Mouse (Mus musculus): ENCODE results near the gene Rpl19. TPM values are rescaled to one million over a fixed set of nuclear protein-coding genes. Genes with fewer than 3 reads are reported as not detected.

The Rpl19 gene
- total RNA-seq, 2 experiments from 2014 or later = 539 to 575 TPM

DNA sequence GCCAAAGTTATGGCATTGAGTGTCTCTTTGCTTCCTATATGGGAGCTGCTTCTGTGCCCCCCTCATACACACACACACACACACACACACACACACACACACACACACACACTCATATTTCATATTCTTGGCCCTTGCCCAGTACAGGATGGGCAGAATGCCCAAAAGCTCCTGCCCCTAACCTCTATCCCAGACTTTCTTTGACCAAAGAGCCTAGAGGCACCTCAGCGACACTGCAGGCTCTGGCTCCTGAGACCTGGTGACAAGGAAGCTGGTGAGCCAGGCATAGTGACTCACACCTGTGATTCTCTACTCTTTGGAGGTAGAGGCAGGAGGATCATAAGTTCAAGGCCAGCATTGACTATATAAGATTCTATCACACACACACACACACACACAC, 5.8 kb upstream of the Rpl19 start:
- no peak for DNase-seq (ENCODE audit: low spot score)
- intact Hi-C loops (cut with DNase I) = no loop called here

DNA sequence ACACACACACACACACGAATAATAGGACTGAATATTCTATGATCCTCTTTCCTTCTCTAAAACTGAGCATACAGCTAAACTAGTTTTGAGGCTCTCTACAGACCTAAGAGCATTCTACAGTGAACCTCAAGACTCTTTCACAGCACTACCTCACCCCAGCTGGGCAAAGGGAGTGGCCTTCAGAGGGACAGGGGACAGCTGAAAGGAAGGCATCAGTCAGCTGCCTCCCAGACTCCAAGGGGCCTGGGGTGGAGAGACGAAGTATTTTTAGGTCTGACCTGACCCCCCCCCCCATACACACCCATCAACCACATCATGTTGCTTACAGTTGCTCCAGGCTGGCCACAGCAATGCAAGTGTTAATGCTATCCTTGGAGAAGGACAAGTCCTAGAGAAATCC, 5.4 kb upstream of the Rpl19 start:
- DNase-seq (ENCODE audit: low spot score) = no peak
- intact Hi-C loops (cut with DNase I) = no loop called here

DNA sequence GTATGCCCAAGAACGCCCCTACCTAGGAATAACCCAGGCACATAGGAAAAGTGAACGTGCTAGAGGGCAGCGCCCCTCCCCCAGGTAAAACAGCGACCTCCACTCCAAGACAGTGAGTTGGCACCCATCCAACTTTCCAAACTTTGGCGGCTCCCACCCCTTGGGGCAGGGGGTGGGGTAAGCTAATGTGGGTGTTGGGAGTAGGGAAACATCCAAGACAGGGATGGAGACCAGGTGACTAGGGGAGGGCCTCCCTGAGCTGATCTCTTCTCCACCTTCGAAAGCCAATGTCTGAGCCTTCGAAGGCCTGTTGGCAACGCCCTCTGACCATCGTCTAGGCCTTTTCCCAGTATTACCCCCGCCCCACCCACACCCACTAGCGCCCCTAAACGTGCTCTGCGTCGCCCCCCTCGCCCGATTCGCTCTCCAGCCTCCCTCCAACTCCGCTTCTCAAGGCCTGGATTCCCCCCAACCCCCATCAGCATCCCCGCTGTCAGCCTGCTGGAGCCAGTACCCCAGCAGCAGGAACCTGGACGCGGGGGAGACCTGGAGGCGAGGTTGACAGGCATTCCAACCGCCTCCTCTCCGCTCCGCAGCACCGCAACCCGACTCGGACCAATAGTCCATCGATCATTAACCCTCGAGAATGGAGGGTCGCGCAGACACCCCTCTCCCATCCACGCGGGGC, 4.8 kb upstream of the Rpl19 start:
- DNase-seq (ENCODE audit: low spot score) = no peak
- intact Hi-C loops (cut with DNase I) = no loop called here

DNA sequence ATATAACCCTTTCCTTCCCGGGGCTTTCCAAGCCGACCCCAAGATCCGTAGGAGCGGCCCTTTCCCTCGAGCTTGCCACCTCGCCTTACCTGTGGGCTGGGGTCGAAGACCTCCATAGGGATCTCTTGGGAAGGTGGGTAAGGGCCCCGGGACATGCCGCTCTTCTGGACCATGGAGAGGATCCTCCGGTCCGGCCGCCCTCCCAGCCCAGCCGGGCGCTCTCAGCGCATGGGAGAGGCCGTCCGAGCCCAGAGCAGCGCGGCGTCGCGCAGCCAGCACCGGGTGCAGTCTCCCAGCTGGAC, 4.3 kb upstream of the Rpl19 start:
- intact Hi-C loops (cut with DNase I) = no loop called here
- DNase-seq (ENCODE audit: low spot score) = no peak

DNA sequence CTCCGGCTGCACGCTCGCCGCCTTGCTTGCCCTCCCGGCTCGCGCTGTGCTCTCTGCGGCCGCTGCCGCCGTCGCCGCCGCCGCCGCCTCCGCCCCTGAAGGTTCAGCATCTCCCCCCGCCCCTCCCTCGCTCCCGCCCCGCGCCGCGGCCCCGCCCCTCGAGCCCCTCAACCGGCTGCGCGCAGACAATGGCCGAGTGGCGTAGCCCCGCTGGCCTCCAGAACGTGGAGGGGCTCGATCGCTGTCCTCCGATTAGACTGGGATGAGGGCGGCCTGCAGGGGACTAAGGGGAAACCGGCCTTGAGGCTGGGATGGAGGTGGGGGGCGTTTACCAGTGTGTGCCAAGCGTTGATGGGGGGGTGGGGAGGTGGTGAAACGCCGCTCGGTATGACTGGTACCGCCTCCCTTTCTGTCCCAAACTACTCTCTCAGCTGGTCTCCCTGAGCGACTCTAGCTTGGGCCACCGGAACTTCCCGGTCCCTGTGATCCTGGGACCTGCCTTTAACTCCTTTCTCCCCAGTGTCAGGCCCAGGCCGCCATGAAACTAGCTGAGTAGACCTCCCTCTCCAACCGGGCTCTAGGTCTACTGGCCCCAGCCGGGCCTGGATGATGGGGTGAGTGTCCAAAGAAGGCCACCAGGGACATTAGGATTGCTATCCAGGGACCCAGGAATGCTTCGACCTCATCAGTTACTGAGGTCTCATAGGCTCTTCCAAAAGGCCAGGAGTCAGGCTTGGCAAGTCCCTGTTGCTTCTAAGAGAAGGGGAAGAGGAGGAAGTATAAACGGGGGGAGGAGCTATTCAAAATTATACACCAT, 3.7 kb upstream of the Rpl19 start, which contains the start of gene Cacnb1:
TSS of gene Cacnb1 (minus strand) at position 480 of the 817 bp plus-strand sequence.
- peak; percentile 36 for DNase-seq (ENCODE audit: low spot score)
- intact Hi-C loops (cut with DNase I) = no loop called here

DNA sequence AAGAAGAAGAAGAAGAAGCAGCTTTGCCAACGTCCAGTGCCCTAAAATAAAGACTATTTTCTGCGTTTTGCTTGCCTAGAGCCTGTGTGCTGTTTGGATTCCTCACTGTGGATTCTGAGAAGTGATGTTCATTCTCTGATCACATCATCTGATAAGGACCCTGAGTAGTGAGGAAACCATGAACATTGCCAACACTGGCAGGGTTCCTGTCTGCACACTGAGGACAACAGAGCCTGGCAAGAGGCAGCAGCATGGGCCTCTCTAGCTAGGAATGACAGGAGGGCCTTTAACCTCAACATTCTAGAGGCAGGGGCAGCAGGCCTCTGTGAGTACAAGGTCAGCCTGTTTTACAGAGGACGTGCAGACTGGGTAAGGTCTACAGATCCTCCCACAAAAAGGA, 2.0 kb upstream of the Rpl19 start:
- intact Hi-C loops (cut with DNase I) = no loop called here
- DNase-seq (ENCODE audit: low spot score) = no peak

DNA sequence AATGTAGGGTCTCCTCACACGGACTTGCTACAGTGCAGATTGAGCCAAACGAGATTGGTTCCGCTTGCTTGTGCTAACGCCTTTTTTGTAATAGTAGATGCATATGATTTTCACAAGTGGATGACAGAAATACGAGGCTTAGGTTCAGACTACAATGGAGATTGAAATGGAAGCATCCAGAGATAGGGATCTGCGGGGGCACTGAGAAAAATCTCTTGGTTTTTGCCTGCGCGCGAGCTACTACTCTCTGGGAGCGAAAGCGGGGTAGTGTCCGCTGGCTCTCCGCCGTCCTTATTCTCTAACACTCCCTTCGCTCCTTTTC, 301 bp upstream of the Rpl19 start:
- intact Hi-C loops (cut with DNase I) = loop anchor here (5.0 kb wide), 1 partner anchor 121 kb away; no protein-coding TSS in a partner anchor
- DNase-seq (ENCODE audit: low spot score) = no peak

DNA sequence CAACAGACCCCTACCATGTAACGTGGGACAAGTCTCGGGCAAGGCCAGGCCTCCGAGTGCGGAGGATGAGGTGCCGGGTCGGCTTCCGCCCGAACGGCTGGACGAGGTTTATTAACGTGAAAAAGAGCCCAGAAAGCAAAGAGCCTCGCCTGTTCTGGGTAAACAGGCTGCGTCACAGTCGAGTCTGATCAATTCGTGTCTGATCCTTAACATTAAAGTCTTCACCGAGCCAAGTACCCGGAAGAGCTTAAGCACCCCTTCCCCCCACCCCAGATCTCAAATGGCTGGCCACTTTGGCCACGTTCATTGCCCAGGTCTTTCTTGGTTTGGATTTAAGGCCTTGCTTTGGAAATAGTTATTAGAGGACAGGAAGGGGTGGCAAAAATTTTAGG, 783 bp downstream of the Rpl19 start:
- no peak for DNase-seq (ENCODE audit: low spot score)
- intact Hi-C loops (cut with DNase I) = loop anchor here (5.0 kb wide), 1 partner anchor 120 kb away; no protein-coding TSS in a partner anchor

DNA sequence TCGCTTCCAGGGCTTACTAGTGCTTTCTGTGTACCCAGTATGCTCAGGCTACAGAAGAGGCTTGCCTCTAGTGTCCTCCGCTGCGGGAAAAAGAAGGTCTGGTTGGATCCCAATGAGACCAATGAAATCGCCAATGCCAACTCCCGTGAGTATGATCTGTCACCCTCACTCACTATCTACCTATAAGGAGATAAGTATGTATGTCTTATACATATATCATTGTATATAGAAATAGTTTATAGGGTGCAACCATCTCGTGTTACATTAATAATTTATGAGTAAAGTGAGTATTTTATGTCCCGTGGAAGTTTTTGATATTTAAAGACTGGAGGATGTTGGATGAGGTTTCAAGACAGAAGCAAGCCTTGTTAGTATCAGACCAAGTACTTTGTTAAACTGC, 1.3 kb downstream of the Rpl19 start:
- intact Hi-C loops (cut with DNase I) = loop anchor here (5.0 kb wide), 1 partner anchor 120 kb away; no protein-coding TSS in a partner anchor
- no peak for DNase-seq (ENCODE audit: low spot score)

DNA sequence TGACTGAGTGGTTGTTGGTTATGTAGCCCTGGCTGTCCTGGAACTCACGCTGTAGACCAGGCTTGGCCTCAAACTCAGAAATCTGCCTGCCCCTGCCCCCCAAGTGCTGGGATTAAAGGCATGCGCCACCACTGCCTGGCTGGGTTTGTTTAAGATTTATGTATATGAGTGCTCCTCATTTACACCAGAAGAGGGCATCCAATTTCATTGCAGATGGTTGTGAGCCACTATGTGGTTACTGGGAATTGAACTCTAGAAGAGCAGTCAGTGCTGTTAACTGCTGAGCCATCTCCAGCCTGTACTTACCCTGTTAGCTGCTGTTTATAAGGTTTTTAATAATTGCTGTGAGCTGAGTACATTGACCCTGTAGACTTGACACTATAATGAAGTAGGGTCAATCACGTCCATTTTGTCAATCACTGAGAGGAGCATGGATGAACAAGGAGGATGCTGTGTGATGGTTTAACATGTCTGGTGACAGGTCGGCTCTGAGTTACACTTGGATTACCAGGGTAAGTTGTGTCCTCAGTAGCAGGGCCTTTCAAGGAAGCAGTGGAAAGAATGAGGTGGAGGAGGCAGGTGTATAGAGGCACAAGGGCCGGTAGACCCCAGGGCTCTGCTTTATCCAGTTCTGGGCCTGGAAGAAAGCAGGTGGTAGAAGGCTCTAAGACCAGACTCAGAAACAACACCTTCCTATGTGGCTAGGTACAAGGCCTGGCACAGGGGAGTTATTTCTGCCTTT, 4.4 kb downstream of the Rpl19 start:
- no peak for DNase-seq (ENCODE audit: low spot score)
- intact Hi-C loops (cut with DNase I) = loop anchor here (1.0 to 5.0 kb wide), 2 partner anchors 44 to 161 kb away; partner anchors contain the start of gene Med1

DNA sequence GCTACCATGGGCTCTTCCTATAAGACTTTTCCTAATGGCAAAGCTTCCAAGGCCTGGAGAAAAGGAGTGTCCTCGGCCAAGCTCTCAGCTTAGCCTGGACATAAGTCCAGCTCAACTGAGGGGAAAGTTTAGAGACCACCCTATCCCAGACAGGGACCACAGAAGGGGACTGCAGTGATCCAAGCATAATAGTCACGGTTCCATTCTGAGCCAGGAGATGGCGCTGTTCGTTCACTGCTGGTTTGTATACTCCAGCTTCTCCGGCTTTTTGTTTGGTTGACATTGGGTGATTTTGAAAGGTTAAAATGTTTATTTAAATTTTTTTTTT, 4.9 kb downstream of the Rpl19 start:
- intact Hi-C loops (cut with DNase I) = loop anchor here (1.0 to 5.0 kb wide), 2 partner anchors 44 to 161 kb away; partner anchors contain the start of gene Med1
- DNase-seq (ENCODE audit: low spot score) = no peak

DNA sequence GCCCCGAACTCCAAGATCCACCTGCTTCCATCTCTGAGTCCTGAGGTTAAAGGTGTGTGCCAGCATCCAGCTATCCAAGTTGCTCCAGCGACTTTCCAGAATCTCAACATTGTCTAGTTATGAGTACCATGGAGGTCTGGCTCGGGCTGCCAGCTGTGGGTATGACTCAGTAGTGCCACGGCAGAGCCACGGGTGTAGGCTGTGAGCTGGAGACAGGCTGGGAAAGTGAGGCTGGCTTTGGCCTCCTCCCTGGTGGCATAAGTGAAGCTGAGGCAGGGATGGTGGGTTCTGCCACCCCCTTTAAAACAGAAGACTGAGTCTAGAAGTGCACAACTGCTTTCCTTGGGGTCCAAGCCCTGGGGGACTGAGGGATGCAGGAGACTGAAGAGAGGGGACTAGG, 7.6 kb downstream of the Rpl19 start:
- DNase-seq (ENCODE audit: low spot score) = no peak
- intact Hi-C loops (cut with DNase I) = loop anchor here (5.0 kb wide), 1 partner anchor 158 kb away; the partner anchor contains the start of gene Med1

DNA sequence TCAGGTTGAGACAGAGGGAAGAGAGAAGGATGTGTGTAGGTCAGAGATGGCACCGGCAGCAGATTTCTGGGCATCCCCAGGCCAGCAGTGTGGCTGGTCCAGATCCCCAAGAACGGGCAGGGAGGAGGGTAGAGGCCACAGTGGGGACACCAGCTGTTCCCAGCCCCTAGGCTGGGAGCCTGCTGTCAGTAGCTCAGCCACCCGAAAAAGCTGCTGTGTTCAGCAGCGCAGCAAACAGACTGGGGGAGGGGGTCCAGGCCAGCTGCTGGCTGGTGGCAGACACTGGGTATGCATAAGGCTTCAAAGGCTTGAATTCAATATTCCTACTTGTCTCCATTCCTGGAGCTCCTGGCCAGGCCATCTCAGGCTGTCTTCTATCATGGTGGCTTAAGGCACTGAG, 8.3 kb downstream of the Rpl19 start:
- intact Hi-C loops (cut with DNase I) = loop anchor here (5.0 kb wide), 1 partner anchor 157 kb away; the partner anchor contains the start of gene Med1
- no peak for DNase-seq (ENCODE audit: low spot score)

DNA sequence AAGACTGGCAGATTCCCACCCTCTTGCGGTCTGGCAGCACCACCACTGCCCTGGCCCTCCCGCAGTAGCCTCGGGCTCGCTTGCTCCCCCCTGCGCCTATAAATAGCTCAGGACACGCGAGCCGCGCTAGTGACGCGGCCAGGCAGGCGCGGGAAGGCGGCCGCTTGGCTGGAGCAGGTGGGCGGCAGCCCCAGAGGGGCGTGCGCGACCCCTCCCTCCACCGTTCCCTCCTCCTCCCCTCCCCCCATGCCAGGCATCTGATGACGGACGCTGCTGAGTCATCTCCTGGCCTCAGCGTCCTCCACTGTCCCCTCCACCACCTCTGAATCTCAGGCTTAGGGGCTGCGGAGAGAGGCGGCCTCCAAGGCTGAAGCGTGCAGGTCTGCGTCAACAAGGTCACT, 9.5 kb downstream of the Rpl19 start:
- DNase-seq (ENCODE audit: low spot score) = no peak
- intact Hi-C loops (cut with DNase I) = no loop called here

DNA sequence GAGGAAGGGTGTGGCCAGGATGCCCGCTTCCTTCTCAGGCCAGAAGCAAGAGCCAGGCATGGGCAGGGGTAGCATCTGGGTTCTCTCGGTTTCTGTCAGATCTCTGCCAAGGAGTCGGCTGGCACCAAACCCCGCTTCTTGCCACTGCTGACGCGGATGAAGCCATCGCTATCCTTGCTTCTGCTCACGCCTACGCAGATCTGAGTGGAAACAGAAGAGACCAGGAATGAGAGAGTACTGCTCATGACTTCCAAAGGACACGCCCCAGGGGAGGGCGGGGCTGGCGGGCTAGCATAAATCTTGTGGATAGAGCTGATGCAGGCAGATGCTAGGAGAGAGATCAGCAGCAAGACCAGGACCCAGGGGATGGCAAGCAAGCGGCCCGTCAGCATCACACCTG, 11.4 kb downstream of the Rpl19 start:
- intact Hi-C loops (cut with DNase I) = no loop called here
- no peak for DNase-seq (ENCODE audit: low spot score)

DNA sequence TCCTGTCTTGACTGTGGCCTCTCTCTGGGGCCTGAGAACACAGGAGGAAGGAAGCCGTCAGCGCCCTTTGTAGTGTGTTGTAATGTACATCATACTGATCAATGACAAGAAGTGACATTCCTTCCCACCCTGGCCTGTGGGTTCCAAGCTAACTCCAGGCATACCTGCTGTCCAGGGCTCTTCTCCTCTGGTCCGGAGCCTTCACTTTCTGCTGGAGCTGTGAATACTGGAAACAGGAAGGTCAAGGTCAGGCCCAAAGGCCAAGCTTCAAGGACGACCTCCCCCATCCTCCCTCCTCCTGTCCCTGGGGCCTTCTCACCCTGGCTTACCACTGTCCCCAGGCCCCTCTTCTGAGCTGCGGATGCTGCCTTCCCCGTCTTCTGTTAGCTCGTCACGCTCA, 14.5 kb downstream of the Rpl19 start:
- intact Hi-C loops (cut with DNase I) = no loop called here
- DNase-seq (ENCODE audit: low spot score) = no peak

DNA sequence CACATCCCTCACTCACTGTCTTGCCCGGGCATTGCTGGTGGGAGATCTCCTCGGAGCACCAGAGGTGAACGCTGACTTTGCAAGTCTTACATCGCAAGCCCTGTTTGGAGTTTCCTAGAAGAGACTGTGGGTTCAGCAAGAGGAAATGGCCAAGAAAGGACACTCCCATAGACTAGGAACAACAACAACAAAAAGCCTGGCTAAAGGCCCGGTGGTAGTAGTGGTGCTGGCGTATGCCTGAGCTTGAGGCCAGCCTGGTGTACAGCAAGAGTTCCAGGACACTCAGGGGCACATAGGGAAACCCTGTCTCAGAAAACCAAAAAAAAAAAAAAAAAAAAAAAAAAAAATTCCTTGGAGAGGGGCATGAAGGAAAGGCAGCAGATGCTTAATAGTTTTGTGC, 16.2 kb downstream of the Rpl19 start:
- intact Hi-C loops (cut with DNase I) = no loop called here
- no peak for DNase-seq (ENCODE audit: low spot score)

DNA sequence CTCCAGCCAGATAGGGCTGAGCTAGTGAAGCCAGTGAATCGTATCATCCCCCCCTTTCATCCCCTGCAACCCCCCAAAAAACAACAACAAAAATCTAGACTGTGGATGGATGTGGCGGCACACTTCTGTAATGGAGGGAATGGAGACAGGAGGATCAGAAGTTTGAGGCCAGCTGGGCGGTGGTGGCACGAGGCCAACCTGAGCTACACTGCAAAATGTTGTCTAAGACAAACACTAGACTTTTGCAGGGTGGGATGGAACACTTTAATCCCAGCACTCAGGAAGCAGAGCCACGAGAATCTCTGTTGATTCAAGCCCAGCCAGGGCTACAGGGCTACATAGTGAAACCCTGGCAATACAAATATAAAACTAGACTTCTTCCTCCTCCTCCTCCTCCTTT, 17.6 kb downstream of the Rpl19 start:
- intact Hi-C loops (cut with DNase I) = no loop called here
- no peak for DNase-seq (ENCODE audit: low spot score)

DNA sequence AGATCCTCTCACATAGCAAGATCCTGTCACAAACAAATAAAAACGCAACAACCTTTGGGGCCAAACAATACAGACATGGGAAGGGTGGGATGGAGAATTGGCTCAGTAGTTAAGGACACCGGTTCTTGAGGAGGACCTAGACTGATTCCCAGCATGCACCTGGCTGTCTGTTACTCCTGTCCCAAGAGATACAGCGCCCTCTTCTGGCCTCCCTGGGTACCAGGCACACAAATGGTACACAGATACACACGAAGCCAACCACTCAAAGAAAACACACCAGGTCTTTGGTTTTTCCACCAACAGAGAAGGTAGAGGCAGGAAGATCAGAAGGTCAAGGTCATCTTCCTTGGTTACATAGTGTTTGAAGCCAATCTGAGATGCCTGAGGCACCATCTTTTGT, 19.1 kb downstream of the Rpl19 start:
- no peak for DNase-seq (ENCODE audit: low spot score)
- intact Hi-C loops (cut with DNase I) = no loop called here

DNA sequence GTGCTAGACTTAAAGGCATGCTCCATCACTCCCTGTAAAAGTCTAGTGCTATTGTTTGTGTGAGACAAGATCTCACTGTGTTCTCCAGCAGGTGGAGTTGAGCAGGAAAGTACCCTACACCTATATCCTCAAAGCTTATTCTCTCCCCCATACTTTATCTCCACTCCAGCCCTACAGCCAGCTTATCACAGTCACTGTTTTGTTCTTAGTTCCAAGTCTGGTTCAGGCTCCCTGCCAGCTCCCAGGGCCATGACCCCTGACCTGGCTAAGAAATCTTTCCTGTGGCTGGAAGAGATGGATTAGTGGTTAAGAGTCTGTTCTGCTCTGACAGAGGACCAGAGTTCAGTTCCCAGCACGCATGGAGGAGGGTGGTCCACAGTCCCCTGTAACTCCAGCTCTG, 20.0 kb downstream of the Rpl19 start:
- intact Hi-C loops (cut with DNase I) = no loop called here

DNA sequence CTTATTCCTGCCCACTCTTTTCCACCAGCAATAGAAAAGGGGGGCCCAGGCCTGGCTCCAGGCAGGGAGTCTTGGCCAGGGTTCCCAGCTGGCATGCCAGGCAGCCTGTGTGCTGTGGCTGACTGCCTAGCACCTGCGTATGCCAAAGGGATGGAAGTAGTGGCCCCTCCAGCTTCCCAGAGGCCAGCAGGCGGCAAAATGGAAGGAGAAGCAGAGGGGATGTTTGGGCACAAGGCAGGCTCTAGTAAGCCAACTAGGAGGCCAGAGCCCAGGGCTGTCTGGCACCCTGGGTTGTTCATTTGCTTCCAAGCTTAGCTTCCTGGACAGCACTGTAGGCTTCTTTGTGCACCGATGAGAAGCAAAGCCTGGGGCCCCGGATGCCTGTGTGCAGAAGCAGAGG, 21.2 kb downstream of the Rpl19 start:
- no peak for DNase-seq (ENCODE audit: low spot score)
- intact Hi-C loops (cut with DNase I) = no loop called here

More for the DNA sequence above, 20.0 kb downstream of the Rpl19 start:
- no peak for DNase-seq (ENCODE audit: low spot score)

All from heart, postnatal 25 days (tissue).